Mouse (Mus musculus) mouse trophoblast stem cell (cell line): ENCODE data around the gene Tifa.
"Not testable (repeated sequence)": the region's sequence is repeated elsewhere in the genome, so short reads cannot be mapped to it uniquely, and the experiment has no call there.

Experiments
- in situ Hi-C, 2 experiments: fragments of 300-500 bp; cut with MseI, MboI; formaldehyde crosslinking; loops; 2 replicates in 1 of 2; 3 replicates in 1 of 2; pipeline ENCODE4 v1.15.1; 2025

The Tifa gene

GRCm38 (mm10) chr3:127789500-127790191 lies at the start of gene Tifa:
Tifa (plus strand) TSS chr3:127789805.
- in situ Hi-C loops: no loop called here

GRCm38 (mm10) chr3:127741473-127741872 lies 48.1 kb upstream of the Tifa start:
- in situ Hi-C loops: no loop called here

- in situ Hi-C loops: no loop called here
Observed at GRCm38 (mm10) chr3:127743614-127744365, 45.8 kb upstream of the Tifa start.

- in situ Hi-C loops: no loop called here
Observed at GRCm38 (mm10) chr3:127745504-127745903, 44.1 kb upstream of the Tifa start.

- in situ Hi-C loops: no loop called here
Observed at GRCm38 (mm10) chr3:127745911-127746640, 43.5 kb upstream of the Tifa start.

GRCm38 (mm10) chr3:127748644-127749043 lies 41.0 kb upstream of the Tifa start:
- in situ Hi-C loops: no loop called here

- in situ Hi-C loops: no loop called here
Observed at GRCm38 (mm10) chr3:127749266-127749665, 40.3 kb upstream of the Tifa start.

- in situ Hi-C loops: no loop called here
Observed at GRCm38 (mm10) chr3:127749981-127750562, 39.5 kb upstream of the Tifa start.

- in situ Hi-C loops: no loop called here
Observed at GRCm38 (mm10) chr3:127756458-127756857, 33.1 kb upstream of the Tifa start.

- in situ Hi-C loops: no loop called here
Observed at GRCm38 (mm10) chr3:127757886-127758301, 31.7 kb upstream of the Tifa start.

GRCm38 (mm10) chr3:127758806-127759205 lies 30.8 kb upstream of the Tifa start:
- in situ Hi-C loops: no loop called here

GRCm38 (mm10) chr3:127759212-127759611 lies 30.4 kb upstream of the Tifa start:
- in situ Hi-C loops: no loop called here

- in situ Hi-C loops: loop anchor here (5.0 kb wide), 1 partner anchor 135 kb away; no protein-coding TSS in a partner anchor
Observed at GRCm38 (mm10) chr3:127762403-127762802, 27.2 kb upstream of the Tifa start.

GRCm38 (mm10) chr3:127763076-127763612 lies 26.5 kb upstream of the Tifa start:
- in situ Hi-C loops: loop anchor here (5.0 kb wide), 1 partner anchor 136 kb away; no protein-coding TSS in a partner anchor

GRCm38 (mm10) chr3:127764541-127764940 lies 25.1 kb upstream of the Tifa start:
- in situ Hi-C loops: loop anchor here (5.0 kb wide), 1 partner anchor 137 kb away; no protein-coding TSS in a partner anchor

GRCm38 (mm10) chr3:127765971-127766370 lies 23.6 kb upstream of the Tifa start:
- in situ Hi-C loops: no loop called here

- in situ Hi-C loops: no loop called here
Observed at GRCm38 (mm10) chr3:127769146-127769545, 20.5 kb upstream of the Tifa start.

GRCm38 (mm10) chr3:127780021-127780644 lies 9.5 kb upstream of the Tifa start, which contains the start of gene Alpk1:
Alpk1 (minus strand) TSS chr3:127780527.
- in situ Hi-C loops: no loop called here

GRCm38 (mm10) chr3:127780921-127781320 lies 8.7 kb upstream of the Tifa start:
- in situ Hi-C loops: no loop called here

- in situ Hi-C loops: no loop called here
Observed at GRCm38 (mm10) chr3:127782921-127783320, 6.7 kb upstream of the Tifa start.

- in situ Hi-C loops: not testable (repeated sequence)
Observed at GRCm38 (mm10) chr3:127783680-127784079, 5.9 kb upstream of the Tifa start.
